Mouse (Mus musculus): ENCODE results near the gene Wdr70. TPM values are rescaled to one million over a fixed set of nuclear protein-coding genes. Genes with fewer than 3 reads are reported as not detected.

Gene Wdr70
- total and polyA plus RNA-seq, 3 experiments: 25.2 to 71.4 (median 59.8) TPM

GRCm38 (mm10) chr15:8037825-8038224, 61.2 kb downstream of the Wdr70 start:
- DNase-seq (ENCODE audit: low spot score) (no peak), ATAC-seq (ENCODE audit: extremely low read depth, insufficient number of reproducible peaks, low FRiP score, poor library complexity, severe bottlenecking) (no peak)
- H3K9me3 ChIP-seq (replicated peaks): no peaks in the 10 kb centered on the region
- no peaks in the 10 kb centered on the region for H3K4me1 ChIP-seq (ENCODE audit: insufficient read depth, low read depth, low read length)
- no peak for TF ChIP-seq GATA1 (IDR thresholded peaks at IDR 0.05; ENCODE audit: borderline replicate concordance, low read length)
- TF ChIP-seq POLR2AphosphoS5 (IDR thresholded peaks at IDR 0.05; ENCODE audit: insufficient replicate concordance, low read depth, low read length): no peak
- no peak for TF ChIP-seq TAL1 (conservative IDR thresholded peaks at IDR 0.05; ENCODE audit: low read depth, low read length)
- no peak for TF ChIP-seq GATA2 (IDR thresholded peaks at IDR 0.05; ENCODE audit: borderline replicate concordance, low read depth, low read length)
- TF ChIP-seq CTCF (IDR thresholded peaks at IDR 0.05; ENCODE audit: low read depth, low read length): no peak
- no peaks in the 10 kb centered on the region for H3K27me3 ChIP-seq (ENCODE audit: insufficient read depth, low read length)
- H3K36me3 ChIP-seq (replicated peaks): peaks cover 61% of the 10 kb centered on the region
- no peak overlapping the region for H3K4me3 ChIP-seq (ENCODE audit: low read depth, low read length)

- H3K9me3 ChIP-seq (replicated peaks): no peaks in the 10 kb centered on the region
- no peak for DNase-seq (ENCODE audit: low spot score)
- peaks cover 35% of the 10 kb centered on the region for H3K36me3 ChIP-seq (replicated peaks)
- no peak overlapping the region for H3K4me3 ChIP-seq (ENCODE audit: low read depth, low read length)
- no peak for TF ChIP-seq CTCF (IDR thresholded peaks at IDR 0.05; ENCODE audit: low read depth, low read length)
- TF ChIP-seq TAL1 (conservative IDR thresholded peaks at IDR 0.05; ENCODE audit: low read depth, low read length): no peak
- TF ChIP-seq GATA1 (IDR thresholded peaks at IDR 0.05; ENCODE audit: borderline replicate concordance, low read length): no peak
- TF ChIP-seq POLR2AphosphoS5 (IDR thresholded peaks at IDR 0.05; ENCODE audit: insufficient replicate concordance, low read depth, low read length): no peak
- H3K27me3 ChIP-seq (ENCODE audit: insufficient read depth, low read length): no peaks in the 10 kb centered on the region
- no peak for ATAC-seq (ENCODE audit: extremely low read depth, insufficient number of reproducible peaks, low FRiP score, poor library complexity, severe bottlenecking)
- H3K4me1 ChIP-seq (ENCODE audit: insufficient read depth, low read depth, low read length): no peaks in the 10 kb centered on the region
Measured at GRCm38 (mm10) chr15:8031211-8031610, 67.8 kb downstream of the Wdr70 start.

GRCm38 (mm10) chr15:8030643-8031042, 68.4 kb downstream of the Wdr70 start:
- Histone ChIP-seq H3K36me3 (replicated peaks) (peaks cover 38% of the 10 kb centered on the region), H3K4me1 (ENCODE audit: insufficient read depth, low read depth, low read length) (no peaks in the 10 kb centered on the region), H3K27me3 (ENCODE audit: insufficient read depth, low read length) (no peaks in the 10 kb centered on the region), H3K4me3 (ENCODE audit: low read depth, low read length) (no peak overlapping the region), H3K9me3 (replicated peaks) (no peaks in the 10 kb centered on the region)
- TF ChIP-seq POLR2AphosphoS5 (IDR thresholded peaks at IDR 0.05; ENCODE audit: insufficient replicate concordance, low read depth, low read length) (no peak), CTCF (IDR thresholded peaks at IDR 0.05; ENCODE audit: low read depth, low read length) (no peak), GATA2 (IDR thresholded peaks at IDR 0.05; ENCODE audit: borderline replicate concordance, low read depth, low read length) (no peak), GATA1 (IDR thresholded peaks at IDR 0.05; ENCODE audit: borderline replicate concordance, low read length) (no peak), TAL1 (conservative IDR thresholded peaks at IDR 0.05; ENCODE audit: low read depth, low read length) (no peak)
- no peak for DNase-seq (ENCODE audit: low spot score)
- ATAC-seq (ENCODE audit: extremely low read depth, insufficient number of reproducible peaks, low FRiP score, poor library complexity, severe bottlenecking): no peak

- H3K4me3 ChIP-seq (ENCODE audit: low read depth, low read length): no peak overlapping the region
- ATAC-seq (ENCODE audit: extremely low read depth, insufficient number of reproducible peaks, low FRiP score, poor library complexity, severe bottlenecking) (no peak), DNase-seq (ENCODE audit: low spot score) (no peak)
- H3K36me3 ChIP-seq (replicated peaks): peaks cover 22% of the 10 kb centered on the region
- H3K9me3 ChIP-seq (replicated peaks): no peaks in the 10 kb centered on the region
- TF ChIP-seq TAL1 (conservative IDR thresholded peaks at IDR 0.05; ENCODE audit: low read depth, low read length): no peak
- no peak for TF ChIP-seq CTCF (IDR thresholded peaks at IDR 0.05; ENCODE audit: low read depth, low read length)
- TF ChIP-seq POLR2AphosphoS5 (IDR thresholded peaks at IDR 0.05; ENCODE audit: insufficient replicate concordance, low read depth, low read length): no peak
- TF ChIP-seq GATA1 (IDR thresholded peaks at IDR 0.05; ENCODE audit: borderline replicate concordance, low read length): no peak
- no peak for TF ChIP-seq GATA2 (IDR thresholded peaks at IDR 0.05; ENCODE audit: borderline replicate concordance, low read depth, low read length)
- H3K27me3 ChIP-seq (ENCODE audit: insufficient read depth, low read length): no peaks in the 10 kb centered on the region
- H3K4me1 ChIP-seq (ENCODE audit: insufficient read depth, low read depth, low read length): no peaks in the 10 kb centered on the region
Measured at GRCm38 (mm10) chr15:8027503-8027902, 71.5 kb downstream of the Wdr70 start.

- Histone ChIP-seq H3K9me3 (replicated peaks) (no peaks in the 10 kb centered on the region), H3K4me1 (ENCODE audit: insufficient read depth, low read depth, low read length) (no peaks in the 10 kb centered on the region), H3K27me3 (ENCODE audit: insufficient read depth, low read length) (no peaks in the 10 kb centered on the region), H3K4me3 (ENCODE audit: low read depth, low read length) (no peak overlapping the region), H3K36me3 (replicated peaks) (peaks cover 29% of the 10 kb centered on the region)
- TF ChIP-seq GATA1 (IDR thresholded peaks at IDR 0.05; ENCODE audit: borderline replicate concordance, low read length) (no peak), CTCF (IDR thresholded peaks at IDR 0.05; ENCODE audit: low read depth, low read length) (no peak), POLR2AphosphoS5 (IDR thresholded peaks at IDR 0.05; ENCODE audit: insufficient replicate concordance, low read depth, low read length) (no peak), GATA2 (IDR thresholded peaks at IDR 0.05; ENCODE audit: borderline replicate concordance, low read depth, low read length) (no peak), TAL1 (conservative IDR thresholded peaks at IDR 0.05; ENCODE audit: low read depth, low read length) (no peak)
- DNase-seq (ENCODE audit: low spot score): no peak
- no peak for ATAC-seq (ENCODE audit: extremely low read depth, insufficient number of reproducible peaks, low FRiP score, poor library complexity, severe bottlenecking)
Measured at GRCm38 (mm10) chr15:8011418-8011817, 87.6 kb downstream of the Wdr70 start.

- Histone ChIP-seq H3K4me1 (ENCODE audit: insufficient read depth, low read depth, low read length) (no peaks in the 10 kb centered on the region; the same call in 1 of the 2 replicates), H3K27me3 (ENCODE audit: insufficient read depth, low read length) (no peaks in the 10 kb centered on the region), H3K4me3 (ENCODE audit: low read depth, low read length) (no peak overlapping the region), H3K9me3 (replicated peaks) (no peaks in the 10 kb centered on the region), H3K36me3 (replicated peaks) (peaks cover 17% of the 10 kb centered on the region)
- TF ChIP-seq TAL1 (conservative IDR thresholded peaks at IDR 0.05; ENCODE audit: low read depth, low read length) (no peak), GATA2 (IDR thresholded peaks at IDR 0.05; ENCODE audit: borderline replicate concordance, low read depth, low read length) (no peak), CTCF (IDR thresholded peaks at IDR 0.05; ENCODE audit: low read depth, low read length) (no peak), GATA1 (IDR thresholded peaks at IDR 0.05; ENCODE audit: borderline replicate concordance, low read length) (no peak), POLR2AphosphoS5 (IDR thresholded peaks at IDR 0.05; ENCODE audit: insufficient replicate concordance, low read depth, low read length) (no peak)
- ATAC-seq (ENCODE audit: extremely low read depth, insufficient number of reproducible peaks, low FRiP score, poor library complexity, severe bottlenecking) (no peak), DNase-seq (ENCODE audit: low spot score) (no peak)
Measured at GRCm38 (mm10) chr15:8007413-8007812, 91.6 kb downstream of the Wdr70 start.
